Mouse (Mus musculus) NIH3T3 (cell line): ENCODE measurements at regions not wholly inside any gene's neighbourhood (a gene's known extent, or its start where the extent isn't known, plus 50 kb on each side); places are given as distances from the start of the nearest gene placed in this dataset.
A peak's percentile ranks its signal among the peaks of the same experiment; 100 is the strongest.
"Not testable (repeated sequence)": the region's sequence is repeated elsewhere in the genome, so short reads cannot be mapped to it uniquely, and the experiment has no call there.

Experiments
- DNase-seq: peaks from one replicate; pipeline ENCODE4 v3.0.0-alpha.2; 2012; ENCODE audit warnings: low read depth

GRCm38 (mm10) chr11:31615107-31615811 is 56.4 kb downstream of the Bod1 start:
- peak; percentile 79 for DNase-seq

- no peak for DNase-seq
Measured at GRCm38 (mm10) chr11:31614394-31614713, 57.3 kb downstream of the Bod1 start.

GRCm38 (mm10) chr11:31613688-31614393 is 57.8 kb downstream of the Bod1 start:
- no peak for DNase-seq

GRCm38 (mm10) chr11:31608458-31608857 is 63.2 kb downstream of the Bod1 start:
- peak; percentile 36 for DNase-seq

GRCm38 (mm10) chr11:31601499-31601898 is 70.2 kb downstream of the Bod1 start:
- peak; percentile 36 for DNase-seq

GRCm38 (mm10) chr11:31593604-31594003 is 78.1 kb downstream of the Bod1 start:
- no peak for DNase-seq

- DNase-seq = no peak
Measured at GRCm38 (mm10) chr11:31592061-31592460, 79.6 kb downstream of the Bod1 start.

GRCm38 (mm10) chr11:31591037-31591554 is 80.6 kb downstream of the Bod1 start:
- DNase-seq = no peak

- no peak for DNase-seq
Measured at GRCm38 (mm10) chr11:31574941-31575340, 96.7 kb downstream of the Bod1 start.

- no peak for DNase-seq
Measured at GRCm38 (mm10) chr11:31564742-31565510, 106.8 kb downstream of the Bod1 start.

- peak; percentile 53 for DNase-seq
Measured at GRCm38 (mm10) chr11:31563826-31564741, 107.6 kb downstream of the Bod1 start.

- DNase-seq = no peak
Measured at GRCm38 (mm10) chr11:31562954-31563353, 108.7 kb downstream of the Bod1 start.

- no peak for DNase-seq
Measured at GRCm38 (mm10) chr11:31560775-31561174, 110.9 kb downstream of the Bod1 start.

GRCm38 (mm10) chr11:31555042-31555441 is 116.6 kb downstream of the Bod1 start:
- no peak for DNase-seq

- DNase-seq = no peak
Measured at GRCm38 (mm10) chr11:31551614-31552271, 119.9 kb downstream of the Bod1 start.

GRCm38 (mm10) chr11:31550747-31551613 is 120.7 kb downstream of the Bod1 start:
- peak; percentile 26 for DNase-seq

- DNase-seq = not testable (repeated sequence)
Measured at GRCm38 (mm10) chr11:31545514-31545913, 126.2 kb downstream of the Bod1 start.

- DNase-seq = no peak
Measured at GRCm38 (mm10) chr11:31542635-31543219, 129.0 kb downstream of the Bod1 start.

- DNase-seq = no peak
Measured at GRCm38 (mm10) chr11:31541425-31541824, 130.3 kb downstream of the Bod1 start.

GRCm38 (mm10) chr11:31540816-31541215 is 130.9 kb downstream of the Bod1 start:
- DNase-seq = peak; percentile 32
